Mouse (Mus musculus) CH12.LX (cell line): ENCODE data around the gene Phactr3.

Source experiments
- CTCF ChIP-seq, 2 experiments: IDR thresholded peaks in 1 of 2; conservative IDR thresholded peaks in 1 of 2; 2 replicates each; pipeline ENCODE4 v1.5.1; 2011 to 2012; ENCODE audit warnings: low read depth in 2 of 2, low read length in 2 of 2, improper control_type of control experiment in 1 of 2, inconsistent platforms in 1 of 2, mild to moderate bottlenecking in 1 of 2, moderate library complexity in 1 of 2
- HCFC1 ChIP-seq: IDR thresholded peaks from 2 replicates; pipeline ENCODE4 v1.6.1; 2012; ENCODE audit warnings: low read depth, mild to moderate bottlenecking, inconsistent platforms, low read length, improper control_type of control experiment
- MEF2A ChIP-seq: IDR thresholded peaks from 2 replicates; pipeline ENCODE4 v1.6.1; 2014; ENCODE audit warnings: low read depth, mild to moderate bottlenecking, inconsistent platforms, low read length, improper control_type of control experiment, borderline replicate concordance
- POLR2A ChIP-seq: IDR thresholded peaks from 2 replicates; pipeline ENCODE4 v1.6.1; 2011; ENCODE audit warnings: low read depth, mild to moderate bottlenecking, improper control_type of control experiment, low read length
- SIN3A ChIP-seq: IDR thresholded peaks from 2 replicates; pipeline ENCODE4 v1.6.1; 2012; ENCODE audit warnings: low read length, improper control_type of control experiment, inconsistent platforms
- TBP ChIP-seq: conservative IDR thresholded peaks from 2 replicates; pipeline ENCODE4 v1.6.1; 2011; ENCODE audit warnings: low read depth, low read length, improper control_type of control experiment
- USF2 ChIP-seq: conservative IDR thresholded peaks from 2 replicates; pipeline ENCODE4 v1.6.1; 2011; ENCODE audit warnings: low read depth, low read length, improper control_type of control experiment

GRCm38 (mm10) chr2:178129161-178129560 is 10.4 kb downstream of the Phactr3 start:
- TF ChIP-seq TBP (no peak), MEF2A (no peak), USF2 (no peak), SIN3A (no peak), POLR2A (no peak), CTCF (conservative IDR thresholded peaks at IDR 0.05 in 1 of 2, IDR thresholded peaks at IDR 0.05 in 1 of 2; ENCODE audit: low read depth in 2 of 2, low read length in 2 of 2) (no peak), HCFC1 (no peak)
